Mouse (Mus musculus) kidney, adult 2 months (tissue): ENCODE measurements around the gene Agpat3. TPM values are rescaled to one million over a fixed set of nuclear protein-coding genes. Genes with fewer than 3 reads are reported as not detected.
A peak's percentile ranks its signal among the peaks of the same experiment; 100 is the strongest.

Experiments
- DNase-seq: peaks from one replicate; pipeline ENCODE4 v3.0.0; 2021
- H3K27ac ChIP-seq: fragments of 200-500 bp; 2 replicates; pipeline ENCODE4 v1.5.1; 2012; ENCODE audit warnings: low read depth, low read length, control low read depth, inconsistent platforms; ENCODE audit not compliant: insufficient read depth
- H3K27me3 ChIP-seq: fragments of 200-500 bp; replicated peaks from 2 replicates; pipeline ENCODE4 v1.6.1; 2012; ENCODE audit warnings: mild to moderate bottlenecking, moderate library complexity, low read length, inconsistent platforms; ENCODE audit not compliant: control insufficient read depth, insufficient read depth
- H3K36me3 ChIP-seq: fragments of 200-500 bp; 2 replicates; pipeline ENCODE4 v1.6.1; 2012; ENCODE audit warnings: mild to moderate bottlenecking, moderate library complexity, low read length, inconsistent platforms; ENCODE audit not compliant: control insufficient read depth, insufficient read depth
- H3K4me1 ChIP-seq: fragments of 200-500 bp; 2 replicates; pipeline ENCODE4 v1.6.1; 2011; ENCODE audit warnings: low read length; ENCODE audit not compliant: control insufficient read depth, insufficient read depth
- H3K4me3 ChIP-seq: fragments of 200-500 bp; 2 replicates; pipeline ENCODE4 v1.5.1; 2011; ENCODE audit warnings: mild to moderate bottlenecking, low read depth, low read length, control low read depth; ENCODE audit not compliant: insufficient read depth
- CTCF ChIP-seq: fragments of 200-500 bp; conservative IDR thresholded peaks from 2 replicates; pipeline ENCODE4 v1.5.1; 2011; ENCODE audit warnings: low read depth, mild to moderate bottlenecking, control low read depth, low read length, moderate library complexity, mixed read lengths; ENCODE audit not compliant: insufficient read depth, insufficient read length
- POLR2A ChIP-seq: fragments of 200-500 bp; IDR thresholded peaks from one replicate; pipeline ENCODE4 v1.6.1; 2011; ENCODE audit warnings: low read depth, low read length, control low read depth
- WGBS: fragments of 180-500 bp; shearing (Covaris S2); methylation state at CpG from one replicate; pipeline ENCODE4 v1.1.7; 2018; 5-methylcytosine and 5-hydroxymethylcytosine counted together
- polyA plus RNA-seq: library from polyadenylated mRNA; depleted of rRNA; stranded (reverse); fragments of >200 nt; gene quantifications from 2 replicates; pipeline ENCODE4 v1.2.3, GENCODE M21; 2012

Agpat3 gene
- polyA plus RNA-seq, 1 experiment, result 460 TPM

- Histone ChIP-seq H3K4me1 (0 out of 2 replicates have a peak, but pooled peaks cover 4% of the 10 kb centered on the region), H3K4me3 (no peak overlapping the region), H3K36me3 (no peaks in the 10 kb centered on the region), H3K27me3 (no peaks in the 10 kb centered on the region), H3K27ac (no peak overlapping the region)
- DNase-seq, result no peak
- TF ChIP-seq POLR2A (no peak), CTCF (no peak)
- 72% methylated on average over 3 of the region's 3 CpGs for WGBS
Observed at GRCm38 (mm10) chr10:78264735-78265134, 87.6 kb downstream of the Agpat3 start.

DNA sequence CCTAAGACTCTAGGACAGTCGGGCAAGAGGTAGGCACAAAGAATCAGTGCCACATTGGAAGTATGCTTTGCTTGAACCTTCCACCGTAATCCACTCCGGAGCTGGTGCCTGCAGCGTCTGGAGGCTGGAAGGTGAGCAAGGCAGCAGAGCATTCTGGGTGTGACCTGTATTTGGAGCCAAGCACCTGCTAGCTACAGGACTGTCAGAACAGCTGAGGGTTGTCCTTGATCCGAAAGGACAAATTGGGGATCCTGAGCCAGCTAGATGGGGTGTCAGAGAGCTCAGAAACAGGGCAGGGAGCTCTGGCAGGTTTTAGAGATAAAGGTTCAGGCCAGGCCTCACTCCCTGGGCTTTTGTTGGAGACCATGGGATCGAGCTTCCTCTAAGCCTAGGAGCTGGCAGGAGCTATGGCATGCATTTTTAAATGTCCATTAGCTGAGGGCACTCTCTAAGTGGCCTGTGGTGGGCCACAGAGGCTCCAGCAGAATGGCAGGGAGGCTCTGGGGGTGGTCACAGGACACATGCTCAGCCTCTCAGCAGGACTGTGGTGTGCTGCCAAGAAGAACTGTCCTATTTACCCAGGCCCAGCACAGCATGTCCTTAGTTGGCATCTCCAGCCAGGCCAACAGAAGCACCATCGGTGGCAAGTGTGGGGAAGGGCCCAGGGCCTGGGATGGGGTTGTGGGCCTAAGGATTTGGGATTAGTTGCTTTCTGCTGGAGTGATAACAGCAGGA lies 91.2 kb downstream of the Agpat3 start:
- Histone ChIP-seq H3K4me3 (no peak overlapping the region), H3K27me3 (no peaks in the 10 kb centered on the region), H3K36me3 (no peaks in the 10 kb centered on the region), H3K27ac (no peak overlapping the region), H3K4me1 (0 out of 2 replicates have a peak, but pooled peaks cover 4% of the 10 kb centered on the region)
- 47% methylated on average over 7 of the region's 7 CpGs for WGBS
- no peak for TF ChIP-seq CTCF
- peak; percentile 33 for DNase-seq

- DNase-seq, result no peak
- Histone ChIP-seq H3K4me1 (0 out of 2 replicates have a peak, but pooled peaks cover 4% of the 10 kb centered on the region), H3K36me3 (no peaks in the 10 kb centered on the region), H3K27me3 (no peaks in the 10 kb centered on the region), H3K27ac (peak overlapping the region; percentile 17; the same call in 1 of the 2 replicates), H3K4me3 (no peak overlapping the region)
- WGBS, result 12% methylated on average over 5 of the region's 5 CpGs
- no peak for TF ChIP-seq CTCF
- TF ChIP-seq POLR2A, result no peak
Observed at GRCm38 (mm10) chr10:78260322-78260721, 92.0 kb downstream of the Agpat3 start.

DNA sequence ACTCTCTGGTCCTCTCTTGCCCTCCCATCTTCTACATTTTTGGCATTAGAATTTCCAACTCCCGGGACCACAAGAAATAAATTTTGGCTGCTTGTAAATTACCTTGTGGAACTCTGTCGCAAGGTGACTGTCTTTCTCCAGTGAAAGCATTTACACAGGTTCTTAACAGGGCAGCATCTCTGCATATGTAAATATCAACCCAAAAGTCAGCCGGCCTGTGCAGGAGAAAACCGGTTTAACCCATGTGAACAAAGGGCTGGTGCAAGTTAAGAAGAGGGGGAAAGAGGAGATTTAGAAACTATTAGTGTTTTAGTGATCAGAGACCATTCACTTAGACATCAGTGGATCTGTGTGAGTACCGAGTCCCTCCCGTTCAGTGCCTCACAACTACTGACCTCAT lies 92.6 kb downstream of the Agpat3 start:
- WGBS, result 45% methylated on average over 6 of the region's 6 CpGs
- H3K4me1 ChIP-seq, result 0 out of 2 replicates have a peak, but pooled peaks cover 4% of the 10 kb centered on the region
- no peaks in the 10 kb centered on the region for H3K36me3 ChIP-seq
- no peak overlapping the region for H3K4me3 ChIP-seq
- no peak overlapping the region; the same call in 1 of the 2 replicates for H3K27ac ChIP-seq
- TF ChIP-seq POLR2A, result no peak
- H3K27me3 ChIP-seq, result no peaks in the 10 kb centered on the region
- DNase-seq, result no peak

DNA sequence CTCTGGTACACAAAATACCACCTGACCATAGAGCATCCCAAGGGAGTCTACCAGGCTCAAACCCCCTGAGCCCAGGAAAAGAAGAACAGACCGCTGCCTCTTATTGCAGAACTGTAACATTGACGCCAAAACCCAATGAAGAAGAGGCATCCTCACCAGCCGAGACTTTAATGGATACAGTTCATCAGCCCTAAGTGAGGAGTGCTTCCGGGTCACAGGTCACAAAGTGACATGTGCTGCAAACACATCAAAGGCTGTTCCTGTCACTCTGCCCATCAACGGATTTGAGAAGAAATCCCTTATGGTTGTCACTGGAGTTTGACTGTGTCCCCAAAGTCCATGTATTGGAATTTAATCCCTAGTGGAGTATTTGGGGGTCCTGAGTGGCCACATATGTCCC lies 93.1 kb downstream of the Agpat3 start:
- DNase-seq, result no peak

DNA sequence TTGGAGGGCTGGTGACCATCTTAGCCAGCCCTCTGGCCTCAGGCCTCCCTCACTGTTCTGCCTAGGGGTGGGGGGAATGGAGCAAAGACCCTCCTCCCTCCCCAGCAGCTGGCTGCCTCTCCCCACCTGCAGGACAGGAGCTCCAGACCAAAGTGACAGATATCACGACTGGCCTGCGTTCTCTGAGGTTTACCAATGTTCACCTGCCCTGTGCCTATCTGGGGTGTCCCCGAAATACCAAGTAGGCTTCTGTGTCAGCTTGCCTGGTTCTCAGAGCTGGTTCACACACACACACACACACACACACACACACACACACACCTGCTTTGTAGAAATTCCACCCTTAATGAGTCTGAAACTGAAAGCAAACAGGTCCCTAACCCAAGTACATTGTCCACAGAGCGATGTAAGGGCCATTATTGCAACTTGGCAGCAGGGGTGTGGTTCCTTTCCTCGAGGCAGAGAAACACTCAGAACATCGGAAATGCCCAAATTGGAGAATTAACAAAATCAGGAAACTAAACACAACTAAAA lies 94.1 kb downstream of the Agpat3 start:
- DNase-seq, result no peak
- 73% methylated on average over 6 of the region's 6 CpGs for WGBS
- Histone ChIP-seq H3K27me3 (no peaks in the 10 kb centered on the region), H3K4me1 (0 out of 2 replicates have a peak, but pooled peaks cover 4% of the 10 kb centered on the region), H3K36me3 (no peaks in the 10 kb centered on the region), H3K4me3 (no peak overlapping the region), H3K27ac (no peak overlapping the region)
- TF ChIP-seq CTCF (no peak), POLR2A (no peak)

More for the DNA sequence above, 93.1 kb downstream of the Agpat3 start:
- TF ChIP-seq POLR2A, result no peak
- TF ChIP-seq CTCF, result no peak
- H3K36me3 ChIP-seq, result no peaks in the 10 kb centered on the region
- H3K4me1 ChIP-seq, result 0 out of 2 replicates have a peak, but pooled peaks cover 4% of the 10 kb centered on the region
- 81% methylated on average over 5 of the region's 5 CpGs for WGBS
- H3K27me3 ChIP-seq, result no peaks in the 10 kb centered on the region
- no peak overlapping the region for H3K4me3 ChIP-seq
- H3K27ac ChIP-seq, result no peak overlapping the region

DNA sequence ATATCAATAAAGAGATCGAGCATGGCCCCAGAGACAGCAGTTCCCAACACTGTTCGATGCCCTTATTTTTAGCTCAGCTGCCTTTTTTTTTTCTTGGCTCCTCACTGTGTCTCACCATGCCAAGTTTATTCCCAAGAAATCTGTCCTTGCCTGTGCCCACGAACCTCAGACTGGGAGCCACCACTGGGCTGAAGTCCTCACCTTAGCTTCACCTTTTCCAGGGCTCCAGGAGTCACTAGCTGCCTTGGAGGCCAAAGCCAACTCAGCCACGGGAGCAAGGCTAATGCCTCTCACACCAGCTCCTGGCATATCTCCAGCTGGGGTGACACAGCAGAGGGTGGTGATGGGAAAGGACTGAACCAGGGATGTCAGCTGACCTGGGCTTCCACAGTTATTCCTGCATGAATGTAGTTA lies 96.6 kb downstream of the Agpat3 start:
- H3K36me3 ChIP-seq, result no peaks in the 10 kb centered on the region
- peak; percentile 88 for DNase-seq
- TF ChIP-seq CTCF (no peak), POLR2A (no peak)
- no peak overlapping the region for H3K4me3 ChIP-seq
- 0 out of 2 replicates have a peak, but pooled peaks cover 3% of the 10 kb centered on the region for H3K4me1 ChIP-seq
- 25% methylated on average over 4 of the region's 4 CpGs for WGBS
- H3K27me3 ChIP-seq, result no peaks in the 10 kb centered on the region
- H3K27ac ChIP-seq, result no peak overlapping the region

DNA sequence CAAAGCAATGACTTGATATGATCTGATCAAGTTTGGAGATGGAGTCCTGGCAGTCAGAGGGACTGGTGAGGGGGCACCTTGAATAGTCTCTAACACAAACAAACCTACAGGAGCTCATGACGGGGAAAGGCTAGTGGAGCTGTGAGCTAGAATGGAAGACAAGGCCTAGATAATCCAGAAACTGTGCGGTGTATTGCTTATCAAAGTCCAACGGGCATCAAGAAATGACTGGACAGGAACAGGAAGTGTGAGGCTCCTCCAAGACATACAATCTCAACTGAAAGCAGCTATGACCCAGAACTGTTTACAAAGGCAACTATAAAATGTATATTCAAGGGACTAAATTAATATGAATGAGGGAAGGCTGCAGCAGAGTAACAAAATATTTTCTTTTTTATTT lies 105.1 kb downstream of the Agpat3 start:
- 83% methylated on average over 3 of the region's 3 CpGs for WGBS
- TF ChIP-seq CTCF (no peak), POLR2A (no peak)
- no peaks in the 10 kb centered on the region for H3K27me3 ChIP-seq

More for the DNA sequence above, 105.1 kb downstream of the Agpat3 start:
- DNase-seq, result no peak
- no peak overlapping the region for H3K4me3 ChIP-seq
- no peaks in the 10 kb centered on the region for H3K36me3 ChIP-seq
- no peak overlapping the region for H3K27ac ChIP-seq
- peaks cover 7% of the 10 kb centered on the region; the same call in 1 of the 2 replicates for H3K4me1 ChIP-seq
